Mouse (Mus musculus): ENCODE measurements at regions not wholly inside any gene's neighbourhood (a gene's known extent, or its start where the extent isn't known, plus 50 kb on each side); places are given as distances from the start of the nearest gene placed in this dataset.

DNA sequence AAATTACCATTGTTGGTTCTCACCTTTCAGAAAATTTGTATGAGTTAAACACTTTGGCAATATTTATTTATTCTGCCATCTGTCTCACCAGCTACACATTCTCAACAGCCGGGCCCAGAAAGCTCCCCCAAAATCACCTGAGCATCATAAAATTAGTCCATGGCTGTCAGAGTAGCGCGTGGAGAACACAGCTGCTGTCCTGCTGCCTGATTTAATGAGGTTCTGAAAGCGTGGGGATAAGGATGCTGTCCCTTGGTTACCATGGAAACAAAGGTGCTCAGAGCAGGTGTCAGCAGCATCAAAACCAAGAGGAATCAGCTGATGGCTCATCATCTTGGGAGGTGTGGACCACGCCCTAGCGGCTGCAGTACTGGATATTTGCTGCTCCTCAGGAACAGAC, 124.7 kb downstream of the Tex36 start:
- Histone ChIP-seq H3K9ac (ENCODE audit: low read depth, low read length) (no peak overlapping the region), H3K4me3 (ENCODE audit: insufficient read depth, low read depth, low read length) (no peak overlapping the region), H3K4me1 (ENCODE audit: control insufficient read depth, insufficient read depth, low read length) (no peaks in the 10 kb centered on the region), H3K27me3 (ENCODE audit: control insufficient read depth, insufficient read depth, low read length) (peaks cover 3% of the 10 kb centered on the region), H3K79me2 (ENCODE audit: control insufficient read depth, insufficient read depth, low read length) (no peaks in the 10 kb centered on the region), H3K27ac (replicated peaks; ENCODE audit: insufficient read depth, low read depth, low read length) (no peak overlapping the region), H3K36me3 (ENCODE audit: control insufficient read depth, insufficient read depth, low read length) (no peaks in the 10 kb centered on the region)
- 95% methylated on average over 6 of the region's 6 CpGs for WGBS
- TF ChIP-seq POLR2A (IDR thresholded peaks at IDR 0.05; ENCODE audit: extremely low read depth, insufficient read depth, low read length) = no peak
- TF ChIP-seq CTCF (IDR thresholded peaks at IDR 0.05; ENCODE audit: low read depth, low read length) = no peak
- DNase-seq (ENCODE audit: extremely low read depth, low read depth, low spot score) = no peak

DNA sequence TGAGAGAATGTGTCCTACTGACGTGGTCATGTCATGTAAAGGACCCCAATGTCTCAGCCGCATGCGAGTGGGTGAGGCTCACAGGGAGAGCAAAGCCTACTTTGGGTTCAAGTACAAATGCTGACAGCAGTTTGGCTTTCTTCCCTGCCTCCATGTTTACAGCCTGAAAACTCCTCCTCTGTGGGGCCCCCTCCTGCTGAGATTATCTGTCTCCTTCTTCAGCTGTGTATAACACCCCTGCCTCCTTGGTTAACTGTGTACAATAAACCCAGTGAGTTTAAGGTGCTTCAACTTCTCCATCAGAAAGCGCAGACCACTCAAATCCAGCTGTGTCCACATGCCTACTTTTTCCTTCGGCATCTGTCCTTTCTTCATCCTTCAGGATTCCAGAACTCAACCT, 130.3 kb downstream of the Tex36 start:
- Histone ChIP-seq H3K9ac (ENCODE audit: low read depth, low read length) (no peak overlapping the region), H3K79me2 (ENCODE audit: control insufficient read depth, insufficient read depth, low read length) (no peaks in the 10 kb centered on the region), H3K4me3 (ENCODE audit: insufficient read depth, low read depth, low read length) (no peak overlapping the region), H3K36me3 (ENCODE audit: control insufficient read depth, insufficient read depth, low read length) (no peaks in the 10 kb centered on the region), H3K27ac (replicated peaks; ENCODE audit: insufficient read depth, low read depth, low read length) (no peak overlapping the region), H3K27me3 (ENCODE audit: control insufficient read depth, insufficient read depth, low read length) (peaks cover 3% of the 10 kb centered on the region), H3K4me1 (ENCODE audit: control insufficient read depth, insufficient read depth, low read length) (no peaks in the 10 kb centered on the region)
- WGBS = 93% methylated on average over 5 of the region's 5 CpGs
- TF ChIP-seq POLR2A (IDR thresholded peaks at IDR 0.05; ENCODE audit: extremely low read depth, insufficient read depth, low read length) = no peak
- no peak for TF ChIP-seq CTCF (IDR thresholded peaks at IDR 0.05; ENCODE audit: low read depth, low read length)
- DNase-seq (ENCODE audit: extremely low read depth, low read depth, low spot score) = no peak

DNA sequence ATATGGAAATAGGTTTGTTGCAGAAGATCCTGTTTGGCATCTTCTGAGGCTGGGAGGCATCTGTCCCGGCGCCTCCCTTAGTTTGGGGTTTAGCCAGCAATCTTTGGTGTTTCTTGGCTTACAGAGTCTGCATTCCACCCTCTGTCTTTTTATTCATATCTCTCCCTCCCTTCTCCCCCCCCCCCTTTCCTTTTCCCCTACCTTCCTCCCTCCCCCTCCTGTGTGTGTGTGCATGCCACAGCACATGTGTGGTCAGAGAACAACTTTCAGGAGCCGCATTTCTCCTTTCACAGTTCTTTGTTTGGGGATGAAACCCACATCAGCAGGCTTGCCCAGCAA, 131.4 kb downstream of the Tex36 start:
- TF ChIP-seq CTCF (IDR thresholded peaks at IDR 0.05; ENCODE audit: low read depth, low read length) (no peak), POLR2A (IDR thresholded peaks at IDR 0.05; ENCODE audit: extremely low read depth, insufficient read depth, low read length) (no peak)
- Histone ChIP-seq H3K27me3 (ENCODE audit: control insufficient read depth, insufficient read depth, low read length) (peaks cover 3% of the 10 kb centered on the region), H3K79me2 (ENCODE audit: control insufficient read depth, insufficient read depth, low read length) (no peaks in the 10 kb centered on the region), H3K36me3 (ENCODE audit: control insufficient read depth, insufficient read depth, low read length) (no peaks in the 10 kb centered on the region), H3K4me3 (ENCODE audit: insufficient read depth, low read depth, low read length) (no peak overlapping the region), H3K4me1 (ENCODE audit: control insufficient read depth, insufficient read depth, low read length) (no peaks in the 10 kb centered on the region), H3K27ac (replicated peaks; ENCODE audit: insufficient read depth, low read depth, low read length) (no peak overlapping the region), H3K9ac (ENCODE audit: low read depth, low read length) (no peak overlapping the region)
- DNase-seq (ENCODE audit: extremely low read depth, low read depth, low spot score) = no peak
- WGBS = 36% methylated on average over 3 of the region's 3 CpGs

DNA sequence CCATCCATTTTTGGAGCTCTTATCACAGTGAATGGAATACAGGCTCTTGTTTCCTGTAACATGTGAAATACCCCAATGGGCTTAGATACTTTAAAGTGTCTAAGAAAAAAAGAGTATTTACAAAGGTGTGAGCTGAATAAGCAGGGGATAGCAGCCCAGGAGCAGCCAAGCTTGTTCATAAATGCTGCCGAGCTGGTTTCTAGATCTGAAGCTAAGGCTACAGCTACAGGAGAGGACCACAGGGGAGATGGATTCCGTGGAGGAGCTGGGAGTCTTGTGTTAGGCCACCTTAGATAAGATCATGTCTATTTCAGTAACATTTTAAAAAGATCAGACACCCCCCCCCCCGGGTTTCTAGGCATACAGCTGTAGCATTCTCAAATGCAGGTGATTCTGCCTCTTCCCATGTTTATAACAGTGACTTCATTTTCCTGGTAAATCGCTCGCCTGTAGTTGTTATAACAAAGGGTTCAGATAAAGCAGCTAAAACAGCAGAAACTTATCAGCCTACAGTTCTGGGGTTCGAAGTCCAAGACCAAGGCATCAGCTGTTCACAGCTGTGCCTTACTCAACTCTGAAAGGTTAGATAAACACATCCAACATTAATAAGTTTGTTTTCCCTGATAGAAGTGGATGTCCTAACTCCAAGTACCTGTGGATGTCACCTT, 131.9 kb downstream of the Tex36 start:
- TF ChIP-seq POLR2A (IDR thresholded peaks at IDR 0.05; ENCODE audit: extremely low read depth, insufficient read depth, low read length) = no peak
- no peak for TF ChIP-seq CTCF (IDR thresholded peaks at IDR 0.05; ENCODE audit: low read depth, low read length)
- no peaks in the 10 kb centered on the region for H3K79me2 ChIP-seq (ENCODE audit: control insufficient read depth, insufficient read depth, low read length)
- DNase-seq (ENCODE audit: extremely low read depth, low read depth, low spot score) = peak; percentile 54
- no peak overlapping the region for H3K9ac ChIP-seq (ENCODE audit: low read depth, low read length)
- H3K27me3 ChIP-seq (ENCODE audit: control insufficient read depth, insufficient read depth, low read length) = peaks cover 3% of the 10 kb centered on the region; the same call in 1 of the 2 replicates
- no peak overlapping the region for H3K4me3 ChIP-seq (ENCODE audit: insufficient read depth, low read depth, low read length)
- no peaks in the 10 kb centered on the region for H3K36me3 ChIP-seq (ENCODE audit: control insufficient read depth, insufficient read depth, low read length)
- H3K4me1 ChIP-seq (ENCODE audit: control insufficient read depth, insufficient read depth, low read length) = no peaks in the 10 kb centered on the region
- H3K27ac ChIP-seq (replicated peaks; ENCODE audit: insufficient read depth, low read depth, low read length) = no peak overlapping the region
- 27% methylated on average over 6 of the region's 6 CpGs for WGBS

DNA sequence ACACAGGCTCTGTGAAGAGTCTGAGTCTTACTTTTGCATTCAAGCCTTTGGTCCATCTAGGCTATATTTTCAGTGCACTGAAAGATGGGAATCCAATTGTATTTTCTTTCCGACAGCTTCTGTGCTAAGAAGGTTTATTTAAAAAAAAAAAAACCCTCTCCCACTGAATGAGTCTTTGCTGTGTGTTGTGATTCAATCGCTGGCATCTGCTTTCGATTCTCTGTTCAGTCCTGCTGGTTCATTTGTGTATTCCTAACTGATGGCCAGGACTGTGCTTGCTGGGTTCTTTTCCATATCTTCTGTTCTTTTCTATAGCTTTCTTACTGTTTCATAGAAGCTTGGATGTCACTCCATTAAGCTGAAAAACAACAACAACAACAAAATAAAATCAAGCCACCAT, 132.9 kb downstream of the Tex36 start:
- Histone ChIP-seq H3K4me1 (ENCODE audit: control insufficient read depth, insufficient read depth, low read length) (no peaks in the 10 kb centered on the region), H3K4me3 (ENCODE audit: insufficient read depth, low read depth, low read length) (no peak overlapping the region), H3K79me2 (ENCODE audit: control insufficient read depth, insufficient read depth, low read length) (no peaks in the 10 kb centered on the region), H3K36me3 (ENCODE audit: control insufficient read depth, insufficient read depth, low read length) (no peaks in the 10 kb centered on the region), H3K27ac (replicated peaks; ENCODE audit: insufficient read depth, low read depth, low read length) (no peak overlapping the region), H3K27me3 (ENCODE audit: control insufficient read depth, insufficient read depth, low read length) (peaks cover 3% of the 10 kb centered on the region; the same call in 1 of the 2 replicates), H3K9ac (ENCODE audit: low read depth, low read length) (no peak overlapping the region)
- TF ChIP-seq POLR2A (IDR thresholded peaks at IDR 0.05; ENCODE audit: extremely low read depth, insufficient read depth, low read length) = no peak
- TF ChIP-seq CTCF (IDR thresholded peaks at IDR 0.05; ENCODE audit: low read depth, low read length) = no peak
- WGBS = 67% methylated on average over 3 of the region's 3 CpGs
- DNase-seq (ENCODE audit: extremely low read depth, low read depth, low spot score) = no peak

DNA sequence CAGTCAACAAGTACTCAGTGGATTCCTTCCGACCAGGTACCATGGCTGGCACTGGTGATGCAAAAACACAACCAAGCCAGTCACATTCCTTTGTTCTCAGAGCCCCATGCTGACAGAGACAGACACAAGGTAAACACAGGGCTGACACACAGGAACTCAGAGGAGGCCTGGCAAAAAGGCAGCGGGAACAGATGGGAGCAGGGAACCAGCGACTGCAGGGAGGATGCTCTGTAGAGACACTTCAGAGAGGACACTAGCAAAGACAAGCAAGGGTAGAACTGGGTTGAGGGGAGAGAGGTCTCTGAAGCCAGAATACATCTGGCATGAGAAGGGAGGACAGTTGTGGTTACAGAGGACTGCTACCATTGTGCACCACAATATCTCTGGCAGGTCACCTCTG, 133.6 kb downstream of the Tex36 start:
- Histone ChIP-seq H3K4me1 (ENCODE audit: control insufficient read depth, insufficient read depth, low read length) (no peaks in the 10 kb centered on the region), H3K36me3 (ENCODE audit: control insufficient read depth, insufficient read depth, low read length) (no peaks in the 10 kb centered on the region), H3K27ac (replicated peaks; ENCODE audit: insufficient read depth, low read depth, low read length) (no peak overlapping the region), H3K79me2 (ENCODE audit: control insufficient read depth, insufficient read depth, low read length) (no peaks in the 10 kb centered on the region), H3K4me3 (ENCODE audit: insufficient read depth, low read depth, low read length) (no peak overlapping the region), H3K9ac (ENCODE audit: low read depth, low read length) (no peak overlapping the region), H3K27me3 (ENCODE audit: control insufficient read depth, insufficient read depth, low read length) (peaks cover 3% of the 10 kb centered on the region; the same call in 1 of the 2 replicates)
- no peak for DNase-seq (ENCODE audit: extremely low read depth, low read depth, low spot score)
- TF ChIP-seq CTCF (IDR thresholded peaks at IDR 0.05; ENCODE audit: low read depth, low read length) (no peak), POLR2A (IDR thresholded peaks at IDR 0.05; ENCODE audit: extremely low read depth, insufficient read depth, low read length) (no peak)
- 18% methylated on average over 3 of the region's 3 CpGs for WGBS
